Mouse (Mus musculus): Measurements from ENCODE around the gene Nudt16.
"Not testable (repeated sequence)": the region's sequence is repeated elsewhere in the genome, so short reads cannot be mapped to it uniquely, and the experiment has no call there.

Gene Nudt16

GRCm38 (mm10) chr9:105131253-105132001 is at the start of gene Nudt16:
Nudt16 (minus strand) TSS chr9:105131824.
- DNase-seq (ENCODE audit: low spot score in 2 of 2): peak; percentile 94

GRCm38 (mm10) chr9:105144992-105145391 is 13.4 kb upstream of the Nudt16 start, which contains the start of gene 1700080E11Rik:
1700080E11Rik (minus strand) TSS chr9:105145092.
- no peak for DNase-seq (ENCODE audit: low spot score in 2 of 2)

- no peak for DNase-seq (ENCODE audit: low spot score in 2 of 2)
Observed at GRCm38 (mm10) chr9:105139204-105139603, 7.6 kb upstream of the Nudt16 start.

GRCm38 (mm10) chr9:105136404-105136803 is 4.8 kb upstream of the Nudt16 start:
- no peak for DNase-seq (ENCODE audit: low spot score in 2 of 2)

- DNase-seq (ENCODE audit: low spot score in 2 of 2): no peak
Observed at GRCm38 (mm10) chr9:105134536-105134935, 2.9 kb upstream of the Nudt16 start.

GRCm38 (mm10) chr9:105132002-105132367 is 361 bp upstream of the Nudt16 start:
- no peak for DNase-seq (ENCODE audit: low spot score in 2 of 2)

DNA sequence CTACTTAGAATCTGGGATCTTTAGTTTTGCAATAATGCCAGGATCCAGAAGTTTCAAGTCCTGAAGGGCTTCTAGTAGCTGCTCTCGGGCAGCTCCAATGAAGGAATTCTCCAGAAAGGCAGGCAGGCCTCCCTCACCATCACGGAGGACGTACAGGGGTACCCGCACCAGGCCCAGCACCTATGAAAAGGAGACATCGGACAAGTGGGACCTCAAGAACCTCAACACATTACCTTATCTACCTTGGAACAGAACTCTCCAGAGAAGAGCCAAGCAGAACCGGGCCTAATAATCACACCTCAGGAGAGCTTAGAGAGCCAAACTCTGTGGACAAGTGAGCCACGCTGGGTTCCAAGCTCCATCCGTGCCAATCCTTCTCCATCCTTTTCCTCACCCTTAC is 1.3 kb downstream of the Nudt16 start:
- no peak for DNase-seq (ENCODE audit: low spot score in 2 of 2)

DNA sequence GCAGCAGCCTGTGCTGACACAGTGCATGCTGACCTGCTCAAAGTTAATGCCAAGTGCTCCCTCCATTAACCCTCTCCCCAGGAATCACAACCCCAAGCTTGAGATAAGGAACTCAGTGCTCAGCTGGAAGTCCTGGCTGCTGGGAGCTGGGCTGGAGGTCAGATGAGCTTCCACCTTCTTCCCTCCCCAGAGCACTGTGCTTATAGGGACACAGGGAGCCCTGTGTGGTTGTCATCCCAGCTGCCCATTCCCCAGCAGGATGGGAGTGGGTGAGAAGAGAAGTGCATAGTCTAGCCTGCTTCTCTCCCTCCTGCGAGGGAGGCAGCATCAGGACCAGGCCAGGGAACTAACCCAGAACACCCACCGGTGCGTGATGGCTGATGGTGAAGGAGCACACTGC is 6.4 kb downstream of the Nudt16 start:
- DNase-seq (ENCODE audit: low spot score in 2 of 2): not testable (repeated sequence)

DNA sequence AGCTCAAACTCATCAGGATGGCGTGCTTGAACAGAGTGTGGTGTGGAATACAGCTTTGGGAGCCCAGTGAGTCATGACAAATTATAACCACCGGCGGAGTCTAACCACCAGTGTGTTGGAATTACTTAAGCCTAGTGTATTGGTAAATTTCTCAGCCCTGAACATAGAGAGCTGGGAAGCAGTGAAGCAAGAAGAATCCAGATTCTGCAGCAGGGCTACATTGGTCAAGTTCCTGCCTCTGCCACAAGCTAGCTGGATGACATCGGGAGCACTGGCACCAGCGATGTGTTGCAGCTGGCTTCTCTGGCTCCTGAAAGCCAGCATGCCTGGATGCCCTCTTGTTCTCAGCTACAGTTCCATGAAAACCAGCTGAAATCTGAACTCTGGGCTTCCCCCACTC is 27.7 kb downstream of the Nudt16 start:
- no peak for DNase-seq (ENCODE audit: low spot score in 2 of 2)

DNA sequence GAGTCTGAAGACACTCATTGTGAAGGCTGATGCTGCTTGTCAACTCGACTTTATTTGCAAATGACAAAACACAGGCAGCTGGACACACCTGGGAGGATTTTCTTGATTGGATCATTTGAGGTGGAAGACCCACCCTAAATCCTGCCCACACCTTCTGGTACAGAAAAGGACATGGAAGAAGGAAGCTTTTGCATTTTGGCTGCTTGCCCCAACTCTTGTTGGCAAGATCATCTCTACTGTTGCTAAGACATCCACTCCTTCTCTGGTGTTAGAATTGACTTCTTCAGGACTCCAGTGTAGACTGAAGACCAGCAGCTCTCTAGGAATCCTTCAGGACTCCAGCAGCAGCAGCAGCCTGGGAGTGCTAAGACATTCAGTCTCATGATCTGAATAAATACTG is 29.7 kb downstream of the Nudt16 start:
- no peak for DNase-seq (ENCODE audit: low spot score in 2 of 2)

DNA sequence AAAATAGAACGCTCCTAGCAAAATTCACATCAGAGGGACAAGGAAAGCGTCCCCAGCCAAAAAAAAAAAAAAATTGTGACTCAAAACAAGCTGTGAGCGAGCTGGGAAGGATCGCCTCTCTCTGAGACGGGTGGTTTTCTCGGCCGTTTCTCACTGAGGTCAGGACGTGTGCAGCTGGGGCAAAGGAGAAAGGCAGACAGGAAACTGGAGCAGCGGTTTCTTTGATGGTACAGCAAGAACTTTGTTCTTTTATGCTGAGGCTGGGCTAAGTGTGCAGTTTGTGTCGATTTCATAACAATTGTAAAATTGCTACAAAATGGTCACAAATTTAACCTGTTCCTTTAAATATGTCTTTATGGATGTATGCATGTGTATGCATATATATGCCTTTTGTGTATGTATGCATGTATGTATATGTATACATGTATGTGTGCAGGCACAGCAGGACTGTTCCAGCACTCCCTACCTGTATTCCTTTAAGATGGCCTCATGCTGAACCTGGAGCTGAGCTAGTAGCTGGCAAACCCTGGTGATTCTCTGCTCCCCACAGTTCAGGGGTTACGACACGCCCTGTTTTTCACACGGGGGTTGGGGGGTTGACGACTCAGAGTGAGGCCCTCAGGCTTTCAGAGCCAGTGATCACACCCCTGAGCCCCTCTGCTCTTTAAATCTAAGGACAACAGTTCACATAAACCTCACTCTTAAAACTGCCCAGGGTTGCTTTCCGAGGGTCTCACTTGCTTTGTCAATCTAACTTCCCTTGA is 30.6 kb downstream of the Nudt16 start:
- DNase-seq (ENCODE audit: low spot score in 2 of 2): peak; percentile 4 to 7

DNA sequence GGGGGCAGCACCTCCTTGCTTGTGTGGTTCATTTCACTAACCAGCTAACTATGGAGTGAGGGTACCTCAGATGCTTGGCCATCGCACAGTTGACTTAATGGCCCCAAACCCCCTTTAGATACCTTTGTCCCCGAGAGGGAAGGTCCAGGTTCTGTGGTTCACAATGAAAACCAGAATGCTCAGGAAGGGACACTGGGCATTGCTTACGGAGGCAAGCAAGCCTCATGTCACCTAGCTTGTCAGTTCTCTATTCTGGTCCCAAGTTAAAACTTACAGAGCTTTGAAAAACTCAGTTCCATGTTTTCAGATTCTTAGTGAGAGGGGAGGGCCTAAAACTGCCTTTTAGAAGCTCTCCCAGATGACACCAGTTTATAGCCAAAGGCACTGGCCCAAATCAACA is 51.4 kb downstream of the Nudt16 start:
- DNase-seq (ENCODE audit: low spot score in 2 of 2): no peak
